Mouse (Mus musculus): ENCODE measurements around the gene Tril. TPM values are rescaled to one million over a fixed set of nuclear protein-coding genes. Genes with fewer than 3 reads are reported as not detected.

Tril gene
- polyA plus RNA-seq, 1 experiment = not detected

GRCm38 (mm10) chr6:53821041-53821501 lies 441 bp upstream of the Tril start:
- peaks cover 11% of the 10 kb centered on the region; the same call in 1 of the 2 replicates for H3K9me3 ChIP-seq
- TF ChIP-seq GATA1 (IDR thresholded peaks at IDR 0.05; ENCODE audit: borderline replicate concordance, low read length) (no peak), FLI1 (IDR thresholded peaks at IDR 0.05; ENCODE audit: low read length) (no peak)

GRCm38 (mm10) chr6:53819761-53820485 lies 707 bp downstream of the Tril start:
- H3K4me3 ChIP-seq (replicated peaks) = peak overlapping the region; percentile 42
- no peaks in the 10 kb centered on the region for H3K36me3 ChIP-seq (replicated peaks; ENCODE audit: low read length)
- peaks cover 39% of the 10 kb centered on the region for H3K4me1 ChIP-seq
- H3K27me3 ChIP-seq (replicated peaks) = peaks cover 88% of the 10 kb centered on the region
- TF ChIP-seq FLI1 (IDR thresholded peaks at IDR 0.05; ENCODE audit: low read length) = no peak
- no peak for TF ChIP-seq GATA1 (IDR thresholded peaks at IDR 0.05; ENCODE audit: borderline replicate concordance, low read length)
- H3K9me3 ChIP-seq = peaks cover 11% of the 10 kb centered on the region; the same call in 1 of the 2 replicates

More at GRCm38 (mm10) chr6:53821041-53821501, 441 bp upstream of the Tril start:
- Histone ChIP-seq H3K36me3 (replicated peaks; ENCODE audit: low read length) (no peaks in the 10 kb centered on the region), H3K4me1 (peaks cover 32% of the 10 kb centered on the region), H3K4me3 (replicated peaks) (no peak overlapping the region), H3K27me3 (replicated peaks) (peaks cover 88% of the 10 kb centered on the region)

- Histone ChIP-seq H3K27me3 (replicated peaks) (peaks cover 86% of the 10 kb centered on the region), H3K9me3 (peaks cover 11% of the 10 kb centered on the region; the same call in 1 of the 2 replicates), H3K4me3 (replicated peaks) (no peak overlapping the region), H3K4me1 (peaks cover 39% of the 10 kb centered on the region), H3K36me3 (replicated peaks; ENCODE audit: low read length) (no peaks in the 10 kb centered on the region)
- no peak for TF ChIP-seq FLI1 (IDR thresholded peaks at IDR 0.05; ENCODE audit: low read length)
- TF ChIP-seq GATA1 (IDR thresholded peaks at IDR 0.05; ENCODE audit: borderline replicate concordance, low read length) = no peak
These were observed 1.6 kb downstream of the Tril start for GRCm38 (mm10) chr6:53818732-53819661.

GRCm38 (mm10) chr6:53818264-53818731 lies 2.3 kb downstream of the Tril start:
- H3K27me3 ChIP-seq (replicated peaks) = peaks cover 87% of the 10 kb centered on the region
- H3K4me1 ChIP-seq = peaks cover 39% of the 10 kb centered on the region
- peaks cover 15% of the 10 kb centered on the region for H3K9me3 ChIP-seq
- H3K36me3 ChIP-seq (replicated peaks; ENCODE audit: low read length) = no peaks in the 10 kb centered on the region
- H3K4me3 ChIP-seq (replicated peaks) = peak overlapping the region; percentile 69
- TF ChIP-seq GATA1 (IDR thresholded peaks at IDR 0.05; ENCODE audit: borderline replicate concordance, low read length) (no peak), FLI1 (IDR thresholded peaks at IDR 0.05; ENCODE audit: low read length) (no peak)

- Histone ChIP-seq H3K4me3 (replicated peaks) (peak overlapping the region; percentile 69), H3K4me1 (peaks cover 39% of the 10 kb centered on the region), H3K27me3 (replicated peaks) (peaks cover 87% of the 10 kb centered on the region), H3K9me3 (peaks cover 16% of the 10 kb centered on the region), H3K36me3 (replicated peaks; ENCODE audit: low read length) (no peaks in the 10 kb centered on the region)
- TF ChIP-seq GATA1 (IDR thresholded peaks at IDR 0.05; ENCODE audit: borderline replicate concordance, low read length) (no peak), FLI1 (IDR thresholded peaks at IDR 0.05; ENCODE audit: low read length) (no peak)
These were observed 2.9 kb downstream of the Tril start for GRCm38 (mm10) chr6:53817763-53818174.

GRCm38 (mm10) chr6:53816661-53817060 lies 4.0 kb downstream of the Tril start:
- Histone ChIP-seq H3K9me3 (peaks cover 21% of the 10 kb centered on the region), H3K4me1 (peaks cover 39% of the 10 kb centered on the region), H3K27me3 (replicated peaks) (peaks cover 83% of the 10 kb centered on the region), H3K4me3 (replicated peaks) (no peak overlapping the region), H3K36me3 (replicated peaks; ENCODE audit: low read length) (no peaks in the 10 kb centered on the region)
- TF ChIP-seq GATA1 (IDR thresholded peaks at IDR 0.05; ENCODE audit: borderline replicate concordance, low read length) = no peak
- no peak for TF ChIP-seq FLI1 (IDR thresholded peaks at IDR 0.05; ENCODE audit: low read length)

DNA sequence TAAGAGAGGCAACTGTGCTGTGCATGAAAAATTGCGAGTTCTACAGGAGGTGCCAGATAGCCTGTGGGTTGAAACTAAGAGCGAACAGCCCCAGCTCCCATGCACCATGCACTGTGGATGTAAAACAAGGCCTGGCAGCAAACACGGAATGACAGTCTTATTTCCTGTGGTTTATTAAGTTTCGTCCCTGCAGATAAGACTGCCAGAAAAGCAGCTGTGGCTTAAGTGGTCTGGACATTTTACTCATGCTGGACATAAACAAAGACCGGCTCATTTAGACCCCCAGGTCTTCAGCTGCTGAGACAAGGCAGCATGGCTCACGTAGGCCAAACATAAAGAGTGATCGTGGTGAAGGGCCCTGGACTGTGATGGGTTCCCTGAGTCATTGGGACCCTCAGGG lies 4.9 kb downstream of the Tril start:
- Histone ChIP-seq H3K4me1 (peaks cover 37% of the 10 kb centered on the region), H3K36me3 (replicated peaks; ENCODE audit: low read length) (no peaks in the 10 kb centered on the region), H3K4me3 (replicated peaks) (no peak overlapping the region), H3K27me3 (replicated peaks) (peaks cover 73% of the 10 kb centered on the region), H3K9me3 (peaks cover 21% of the 10 kb centered on the region)
- TF ChIP-seq FLI1 (IDR thresholded peaks at IDR 0.05; ENCODE audit: low read length) (no peak), GATA1 (IDR thresholded peaks at IDR 0.05; ENCODE audit: borderline replicate concordance, low read length) (no peak)

GRCm38 (mm10) chr6:53814214-53814613 lies 6.4 kb downstream of the Tril start:
- Histone ChIP-seq H3K36me3 (replicated peaks; ENCODE audit: low read length) (no peaks in the 10 kb centered on the region), H3K4me1 (peaks cover 23% of the 10 kb centered on the region), H3K27me3 (replicated peaks) (peaks cover 58% of the 10 kb centered on the region), H3K9me3 (peaks cover 19% of the 10 kb centered on the region), H3K4me3 (replicated peaks) (no peak overlapping the region)
- TF ChIP-seq FLI1 (IDR thresholded peaks at IDR 0.05; ENCODE audit: low read length) (no peak), GATA1 (IDR thresholded peaks at IDR 0.05; ENCODE audit: borderline replicate concordance, low read length) (no peak)

GRCm38 (mm10) chr6:53812242-53812641 lies 8.4 kb downstream of the Tril start:
- peaks cover 6% of the 10 kb centered on the region for H3K4me1 ChIP-seq
- H3K27me3 ChIP-seq (replicated peaks) = peaks cover 50% of the 10 kb centered on the region
- peaks cover 10% of the 10 kb centered on the region for H3K9me3 ChIP-seq
- no peaks in the 10 kb centered on the region for H3K36me3 ChIP-seq (replicated peaks; ENCODE audit: low read length)
- TF ChIP-seq GATA1 (IDR thresholded peaks at IDR 0.05; ENCODE audit: borderline replicate concordance, low read length) (no peak), FLI1 (IDR thresholded peaks at IDR 0.05; ENCODE audit: low read length) (no peak)
- H3K4me3 ChIP-seq (replicated peaks) = no peak overlapping the region

Data from megakaryocyte, embryonic 14.5 days (primary cell).